ENCODE assay signal across 7 mouse cellular contexts in genomic region chr11:117331361-117332241, GRCm38 (mm10).
DNase-seq lines count a peak whose midpoint lies in the region; ATAC-seq and TF ChIP-seq lines count a peak whose summit lies in the region.

No protein-coding gene starts in this region.

- H3K4me1 ChIP-seq in megakaryocyte, embryonic 14.5 days, result peaks cover 99% of the 10 kb centered on the region
- peaks cover 86% of the 10 kb centered on the region for H3K4me1 ChIP-seq in heart, embryonic 10.5 days
- peaks cover 77% of the 10 kb centered on the region for H3K4me1 ChIP-seq in liver, embryonic 11.5 days (replicated peaks; ENCODE audit: control insufficient read depth, insufficient read depth, low read length)
- H3K4me1 ChIP-seq in small intestine, adult 2 months (ENCODE audit: control insufficient read depth, insufficient read depth, insufficient read length, low read length), result peaks cover 71% of the 10 kb centered on the region

- H3K27ac ChIP-seq in heart, embryonic 10.5 days, result peak overlapping the region; percentile 96
- peak overlapping the region; percentile 89 for H3K27ac ChIP-seq in liver, embryonic 11.5 days (ENCODE audit: low read depth, low read length)
- peak overlapping the region; percentile 58 for H3K27ac ChIP-seq in small intestine, adult 2 months (ENCODE audit: insufficient read depth, low read depth, low read length)

- peak overlapping the region; percentile 96 for H3K4me3 ChIP-seq in megakaryocyte, embryonic 14.5 days (replicated peaks)
- peak overlapping the region; percentile 78 for H3K4me3 ChIP-seq in heart, embryonic 10.5 days
- H3K4me3 ChIP-seq in liver, embryonic 11.5 days (ENCODE audit: low read depth, low read length), result peak overlapping the region; percentile 57
- H3K4me3 ChIP-seq in small intestine, adult 2 months (ENCODE audit: low read depth, low read length), result peak overlapping the region; percentile 73

- TF ChIP-seq POLR2A in brain, embryonic 14.5 days (IDR thresholded peaks at IDR 0.05; ENCODE audit: borderline replicate concordance, extremely low read depth, insufficient read depth, insufficient read length, poor library complexity, severe bottlenecking), result peak; percentile 23; the same call in 1 of the 2 replicates
- no peak for TF ChIP-seq POLR2A in small intestine, adult 2 months (IDR thresholded peaks at IDR 0.05; ENCODE audit: low read depth, low read length)

- peak overlapping the region; percentile 72 for H3K4me2 ChIP-seq in liver, embryonic 11.5 days

- no peak for TF ChIP-seq CTCF in brain, embryonic 14.5 days (IDR thresholded peaks at IDR 0.05; ENCODE audit: borderline replicate concordance, extremely low read depth, insufficient read depth, insufficient read length)
- no peak for TF ChIP-seq CTCF in small intestine, adult 2 months (IDR thresholded peaks at IDR 0.05; ENCODE audit: extremely low read depth, insufficient read length, insufficient replicate concordance, low read depth, low read length)

- peak; percentile 88 for DNase-seq in brain, embryonic 14.5 days (ENCODE audit: low read depth)
- DNase-seq in heart, embryonic 10.5 days (ENCODE audit: low spot score), result no peak
- no peak for DNase-seq in liver, embryonic 11.5 days (ENCODE audit: low spot score)
- DNase-seq in left cerebral cortex, postnatal 36 days (ENCODE audit: low spot score in 2 of 2), result no peak

- H3K36me3 ChIP-seq in megakaryocyte, embryonic 14.5 days (replicated peaks; ENCODE audit: low read length), result peaks cover 53% of the 10 kb centered on the region
- H3K36me3 ChIP-seq in heart, embryonic 10.5 days, result 0 out of 2 replicates have a peak, but pooled peaks cover 3% of the 10 kb centered on the region
- H3K36me3 ChIP-seq in liver, embryonic 11.5 days (ENCODE audit: control insufficient read depth, insufficient read depth, low read length), result no peaks in the 10 kb centered on the region
- H3K36me3 ChIP-seq in small intestine, adult 2 months (ENCODE audit: control insufficient read depth, insufficient read depth, low read length), result no peaks in the 10 kb centered on the region

- 3% methylated on average over 17 of the region's 17 CpGs for WGBS in heart, embryonic 10.5 days
- 3% methylated on average over 17 of the region's 17 CpGs for WGBS in liver, embryonic 11.5 days
- WGBS in small intestine, adult 2 months, result 14% methylated on average over 17 of the region's 17 CpGs

- ATAC-seq in megakaryocyte, adult 5-6 weeks (ENCODE audit: poor library complexity, severe bottlenecking), result no peak
- ATAC-seq in liver, embryonic 11.5 days (replicated peaks; ENCODE audit: low FRiP score), result peak; percentile 9; the same call in 1 of the 2 replicates

- intact Hi-C loops in left cerebral cortex, postnatal 36 days (cut with DNase I), result no loop called here

- H3K9me3 ChIP-seq in megakaryocyte, embryonic 14.5 days, result no peaks in the 10 kb centered on the region
- no peaks in the 10 kb centered on the region for H3K9me3 ChIP-seq in heart, embryonic 10.5 days
- no peaks in the 10 kb centered on the region for H3K9me3 ChIP-seq in liver, embryonic 11.5 days (ENCODE audit: control insufficient read depth, low read length)

- no peaks in the 10 kb centered on the region for H3K27me3 ChIP-seq in megakaryocyte, embryonic 14.5 days (replicated peaks)
- H3K27me3 ChIP-seq in heart, embryonic 10.5 days (ENCODE audit: insufficient read depth, poor library complexity, severe bottlenecking), result no peaks in the 10 kb centered on the region
- no peaks in the 10 kb centered on the region for H3K27me3 ChIP-seq in liver, embryonic 11.5 days (replicated peaks; ENCODE audit: control insufficient read depth, insufficient read depth, low read length)
- no peaks in the 10 kb centered on the region for H3K27me3 ChIP-seq in small intestine, adult 2 months (ENCODE audit: control insufficient read depth, insufficient read depth, low read length)

- peak overlapping the region; percentile 64 for H3K9ac ChIP-seq in liver, embryonic 11.5 days (ENCODE audit: low read depth, low read length)
